Mouse (Mus musculus): ENCODE measurements around the gene Plac1. TPM values are rescaled to one million over a fixed set of nuclear protein-coding genes. Genes with fewer than 3 reads are reported as not detected.

Plac1 gene
- polyA plus RNA-seq, 1 experiment, result not detected

DNA sequence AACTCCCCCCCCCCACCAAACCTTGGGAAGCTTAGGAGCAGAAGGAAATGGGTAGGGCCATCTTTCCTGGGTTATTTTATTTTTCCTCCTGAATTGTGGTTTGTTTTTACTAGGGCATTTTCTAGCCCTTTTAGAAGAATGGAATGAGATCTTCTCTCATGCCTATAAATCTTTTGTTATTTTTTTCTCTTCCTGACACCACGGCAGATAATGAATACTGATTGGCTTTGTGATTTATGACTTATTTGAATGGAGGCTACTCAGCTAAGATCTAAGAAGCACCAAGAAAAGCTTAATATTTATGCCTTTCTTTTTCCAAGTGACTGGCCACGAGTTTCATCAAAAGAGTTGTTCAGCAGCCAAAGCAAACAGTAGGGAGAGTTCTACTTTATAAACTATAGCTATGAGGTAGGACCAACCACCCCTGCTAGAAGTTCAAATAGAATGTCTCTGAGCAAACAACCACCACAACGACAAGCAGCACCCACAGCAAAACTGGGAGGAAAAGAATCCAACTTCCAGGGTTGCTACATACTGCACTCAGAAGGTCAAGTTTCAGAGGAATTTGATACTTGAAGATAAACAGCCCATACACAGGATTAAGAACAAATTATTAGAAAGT is 35.1 kb downstream of the Plac1 start:
- no peak overlapping the region for H3K4me3 ChIP-seq (ENCODE audit: extremely low read depth, insufficient read depth, insufficient read length)
- TF ChIP-seq CTCF (IDR thresholded peaks at IDR 0.05; ENCODE audit: extremely low read depth, insufficient read depth, insufficient read length, insufficient replicate concordance) (no peak), POLR2A (IDR thresholded peaks at IDR 0.05; ENCODE audit: low read depth, low read length) (no peak)
- H3K36me3 ChIP-seq (ENCODE audit: control insufficient read depth, insufficient read depth, low read length), result no peaks in the 10 kb centered on the region
- no peak for DNase-seq (ENCODE audit: low read depth in 1 of 2, low spot score in 2 of 2)
- H3K27me3 ChIP-seq (ENCODE audit: control insufficient read depth, insufficient read depth, low read length), result no peaks in the 10 kb centered on the region
- no peaks in the 10 kb centered on the region for H3K4me1 ChIP-seq (ENCODE audit: control insufficient read depth, insufficient read depth, insufficient read length)
- no peak overlapping the region for H3K27ac ChIP-seq (ENCODE audit: insufficient read depth, low read length)
- 62% methylated on average over 3 of the region's 3 CpGs for WGBS

DNA sequence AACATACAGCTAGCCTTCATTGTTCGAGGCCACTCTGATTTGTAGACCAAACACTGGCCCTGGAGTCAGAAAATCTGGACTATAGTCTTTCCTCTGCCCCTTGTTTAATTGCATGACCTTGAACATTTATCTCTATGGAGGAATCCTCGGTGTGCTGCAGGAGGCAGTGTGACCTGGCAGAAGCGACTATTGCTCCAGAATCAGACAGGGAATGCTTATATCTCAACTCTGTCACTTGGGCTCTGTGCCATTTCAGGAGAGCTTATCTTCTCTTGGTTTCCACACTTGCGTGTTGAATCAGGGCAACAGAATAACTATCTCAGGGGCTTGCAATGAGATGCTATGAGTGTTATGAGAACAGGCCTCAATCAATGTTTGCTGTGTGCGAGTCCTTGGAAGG is 38.3 kb downstream of the Plac1 start:
- no peaks in the 10 kb centered on the region for H3K27me3 ChIP-seq (ENCODE audit: control insufficient read depth, insufficient read depth, low read length)
- DNase-seq (ENCODE audit: low read depth in 1 of 2, low spot score in 2 of 2), result no peak
- no peak overlapping the region for H3K4me3 ChIP-seq (ENCODE audit: extremely low read depth, insufficient read depth, insufficient read length)
- TF ChIP-seq POLR2A (IDR thresholded peaks at IDR 0.05; ENCODE audit: low read depth, low read length), result no peak
- no peak for TF ChIP-seq CTCF (IDR thresholded peaks at IDR 0.05; ENCODE audit: extremely low read depth, insufficient read depth, insufficient read length, insufficient replicate concordance)
- no peaks in the 10 kb centered on the region for H3K4me1 ChIP-seq (ENCODE audit: control insufficient read depth, insufficient read depth, insufficient read length)
- no peak overlapping the region for H3K27ac ChIP-seq (ENCODE audit: insufficient read depth, low read length)
- H3K36me3 ChIP-seq (ENCODE audit: control insufficient read depth, insufficient read depth, low read length), result no peaks in the 10 kb centered on the region
- WGBS, result 73% methylated on average over 5 of the region's 5 CpGs

DNA sequence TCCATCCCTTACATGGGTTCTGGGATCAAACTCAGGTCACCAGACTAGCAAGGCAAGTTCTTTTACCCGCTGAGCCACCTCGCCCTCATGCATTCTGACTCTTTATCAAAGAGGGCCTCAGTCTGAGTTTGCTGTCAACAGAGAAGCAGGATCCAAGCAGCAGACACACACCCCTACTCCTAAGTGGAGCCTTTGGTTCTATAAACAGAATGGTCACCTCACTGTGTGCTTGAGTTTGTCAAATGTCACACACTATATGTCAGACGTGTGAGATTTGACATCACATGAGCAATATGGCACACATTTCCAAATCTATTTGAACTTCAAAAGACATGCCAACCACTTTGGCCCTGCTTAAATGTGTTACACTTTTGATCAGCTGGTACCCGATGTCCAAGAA is 42.2 kb downstream of the Plac1 start:
- Histone ChIP-seq H3K27me3 (ENCODE audit: control insufficient read depth, insufficient read depth, low read length) (no peaks in the 10 kb centered on the region), H3K36me3 (ENCODE audit: control insufficient read depth, insufficient read depth, low read length) (no peaks in the 10 kb centered on the region), H3K4me3 (ENCODE audit: extremely low read depth, insufficient read depth, insufficient read length) (no peak overlapping the region), H3K27ac (ENCODE audit: insufficient read depth, low read length) (no peak overlapping the region), H3K4me1 (ENCODE audit: control insufficient read depth, insufficient read depth, insufficient read length) (no peaks in the 10 kb centered on the region)
- no peak for TF ChIP-seq CTCF (IDR thresholded peaks at IDR 0.05; ENCODE audit: extremely low read depth, insufficient read depth, insufficient read length, insufficient replicate concordance)
- TF ChIP-seq POLR2A (IDR thresholded peaks at IDR 0.05; ENCODE audit: low read depth, low read length), result no peak
- DNase-seq (ENCODE audit: low read depth in 1 of 2, low spot score in 2 of 2), result no peak
- 86% methylated on average over 4 of the region's 4 CpGs for WGBS

DNA sequence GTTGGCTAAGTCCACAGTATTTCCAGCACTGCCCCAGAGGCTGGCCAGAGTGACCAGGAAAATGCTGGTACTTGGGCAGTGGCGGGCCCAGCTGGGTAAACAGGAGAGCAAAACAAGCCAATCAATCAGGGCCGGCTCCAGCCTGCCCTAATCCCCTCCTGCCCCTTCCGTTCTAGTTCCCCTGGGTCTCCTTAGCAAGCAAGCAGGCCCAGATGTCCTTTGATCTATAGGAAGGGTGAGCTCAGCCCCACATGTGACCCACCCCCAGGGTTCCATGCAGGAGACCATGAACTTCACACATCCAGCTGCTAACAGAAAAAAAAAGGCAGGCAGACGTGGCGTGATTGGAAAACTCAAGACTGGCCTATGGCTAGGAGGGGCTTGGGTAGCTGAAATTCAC is 43.5 kb downstream of the Plac1 start:
- no peak for DNase-seq (ENCODE audit: low read depth in 1 of 2, low spot score in 2 of 2)
- no peak overlapping the region for H3K27ac ChIP-seq (ENCODE audit: insufficient read depth, low read length)
- no peaks in the 10 kb centered on the region for H3K27me3 ChIP-seq (ENCODE audit: control insufficient read depth, insufficient read depth, low read length)
- H3K4me1 ChIP-seq (ENCODE audit: control insufficient read depth, insufficient read depth, insufficient read length), result no peaks in the 10 kb centered on the region
- 80% methylated on average over 5 of the region's 5 CpGs for WGBS
- H3K4me3 ChIP-seq (ENCODE audit: extremely low read depth, insufficient read depth, insufficient read length), result no peak overlapping the region
- H3K36me3 ChIP-seq (ENCODE audit: control insufficient read depth, insufficient read depth, low read length), result no peaks in the 10 kb centered on the region
- no peak for TF ChIP-seq CTCF (IDR thresholded peaks at IDR 0.05; ENCODE audit: extremely low read depth, insufficient read depth, insufficient read length, insufficient replicate concordance)
- no peak for TF ChIP-seq POLR2A (IDR thresholded peaks at IDR 0.05; ENCODE audit: low read depth, low read length)

DNA sequence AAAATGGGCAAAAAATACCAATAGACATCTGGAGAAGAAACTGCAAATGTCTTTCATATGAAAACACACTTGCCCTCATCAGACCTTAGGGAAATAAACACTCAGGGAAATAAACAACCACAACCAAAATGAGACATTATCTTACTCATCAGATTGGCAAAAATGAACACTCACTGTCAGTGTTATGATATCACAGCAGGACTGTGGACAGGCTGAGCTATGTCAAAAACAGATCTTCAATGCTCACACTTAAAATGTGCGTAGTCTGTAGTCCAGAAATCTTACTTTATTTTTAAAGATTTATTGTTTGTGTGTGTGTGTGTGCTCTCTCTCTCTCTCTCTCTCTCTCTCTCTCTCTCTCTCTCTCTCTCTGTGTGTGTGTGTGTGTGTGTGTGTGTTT is 51.2 kb downstream of the Plac1 start:
- WGBS, result 88% methylated on average over 1 of the region's 1 CpGs
- no peaks in the 10 kb centered on the region for H3K4me1 ChIP-seq (ENCODE audit: control insufficient read depth, insufficient read depth, insufficient read length)
- no peak for TF ChIP-seq POLR2A (IDR thresholded peaks at IDR 0.05; ENCODE audit: low read depth, low read length)
- TF ChIP-seq CTCF (IDR thresholded peaks at IDR 0.05; ENCODE audit: extremely low read depth, insufficient read depth, insufficient read length, insufficient replicate concordance), result no peak
- H3K27me3 ChIP-seq (ENCODE audit: control insufficient read depth, insufficient read depth, low read length), result no peaks in the 10 kb centered on the region
- H3K36me3 ChIP-seq (ENCODE audit: control insufficient read depth, insufficient read depth, low read length), result no peaks in the 10 kb centered on the region
- H3K4me3 ChIP-seq (ENCODE audit: extremely low read depth, insufficient read depth, insufficient read length), result no peak overlapping the region
- no peak overlapping the region for H3K27ac ChIP-seq (ENCODE audit: insufficient read depth, low read length)
- DNase-seq (ENCODE audit: low read depth in 1 of 2, low spot score in 2 of 2), result no peak

DNA sequence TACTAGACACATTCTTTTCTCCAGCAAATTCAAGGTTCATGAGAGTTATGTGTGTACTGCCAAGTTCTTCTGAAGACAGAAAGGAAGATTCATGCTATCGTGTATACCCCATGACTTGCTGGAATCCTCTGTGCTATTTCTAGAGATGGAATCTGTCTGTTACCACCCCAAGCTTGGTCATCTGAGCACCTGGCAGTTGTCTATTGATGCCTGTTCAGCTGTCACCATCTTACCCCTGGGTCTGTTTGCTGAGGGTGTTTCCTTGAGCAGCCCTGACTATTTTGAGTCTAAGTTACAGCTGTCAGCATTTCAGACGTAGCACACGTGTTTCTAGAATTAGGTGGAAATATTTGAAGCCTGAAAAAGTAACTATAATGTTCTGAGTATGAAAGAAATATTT is 60.1 kb downstream of the Plac1 start:
- H3K36me3 ChIP-seq (ENCODE audit: control insufficient read depth, insufficient read depth, low read length), result no peaks in the 10 kb centered on the region
- no peak overlapping the region for H3K27ac ChIP-seq (ENCODE audit: insufficient read depth, low read length)
- no peak overlapping the region for H3K4me3 ChIP-seq (ENCODE audit: extremely low read depth, insufficient read depth, insufficient read length)
- H3K27me3 ChIP-seq (ENCODE audit: control insufficient read depth, insufficient read depth, low read length), result no peaks in the 10 kb centered on the region
- no peaks in the 10 kb centered on the region for H3K4me1 ChIP-seq (ENCODE audit: control insufficient read depth, insufficient read depth, insufficient read length)
- TF ChIP-seq POLR2A (IDR thresholded peaks at IDR 0.05; ENCODE audit: low read depth, low read length), result no peak
- no peak for TF ChIP-seq CTCF (IDR thresholded peaks at IDR 0.05; ENCODE audit: extremely low read depth, insufficient read depth, insufficient read length, insufficient replicate concordance)
- WGBS, result 86% methylated on average over 3 of the region's 3 CpGs
- no peak for DNase-seq (ENCODE audit: low read depth in 1 of 2, low spot score in 2 of 2)

DNA sequence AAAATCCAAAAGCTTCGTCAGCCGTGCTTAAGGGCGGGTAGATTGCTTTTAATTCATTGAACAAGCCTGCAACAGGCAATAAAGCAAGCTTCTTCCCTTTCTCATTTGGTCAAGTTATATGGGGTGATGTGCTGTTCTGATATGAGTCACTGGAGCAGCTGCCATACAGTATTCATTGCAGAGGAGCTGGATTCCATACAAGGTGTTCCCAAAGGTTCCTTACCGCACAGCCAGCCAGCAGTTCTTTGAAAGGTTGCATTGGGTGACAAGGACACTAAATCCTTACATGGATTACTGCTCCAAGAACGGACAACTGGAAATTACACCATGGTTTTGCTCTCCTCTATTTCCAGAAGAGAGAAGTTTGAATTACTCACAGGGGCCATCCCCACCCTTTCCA is 63.6 kb downstream of the Plac1 start:
- 93% methylated on average over 5 of the region's 5 CpGs for WGBS

More for the DNA sequence above, 63.6 kb downstream of the Plac1 start:
- no peak for TF ChIP-seq POLR2A (IDR thresholded peaks at IDR 0.05; ENCODE audit: low read depth, low read length)
- no peak for TF ChIP-seq CTCF (IDR thresholded peaks at IDR 0.05; ENCODE audit: extremely low read depth, insufficient read depth, insufficient read length, insufficient replicate concordance)
- no peak for DNase-seq (ENCODE audit: low read depth in 1 of 2, low spot score in 2 of 2)
- Histone ChIP-seq H3K36me3 (ENCODE audit: control insufficient read depth, insufficient read depth, low read length) (no peaks in the 10 kb centered on the region), H3K27me3 (ENCODE audit: control insufficient read depth, insufficient read depth, low read length) (no peaks in the 10 kb centered on the region), H3K27ac (ENCODE audit: insufficient read depth, low read length) (no peak overlapping the region), H3K4me3 (ENCODE audit: extremely low read depth, insufficient read depth, insufficient read length) (no peak overlapping the region), H3K4me1 (ENCODE audit: control insufficient read depth, insufficient read depth, insufficient read length) (no peaks in the 10 kb centered on the region)

Measured in spleen, adult 2 months (tissue).